Mouse (Mus musculus) stomach, embryonic 15.5 days (tissue): ENCODE measurements around the gene Padi3. TPM values are rescaled to one million over a fixed set of nuclear protein-coding genes. Genes with fewer than 3 reads are reported as not detected.

ENCODE experiments used
- ATAC-seq: fragments of 200-750 bp; cut with Nextera tagmentation; 2 replicates; pipeline ENCODE4 v1.8.0; 2017; ENCODE audit warnings: low read depth, moderate number of reproducible peaks, moderate TSS enrichment; ENCODE audit not compliant: insufficient read depth, low FRiP score
- H3K27ac ChIP-seq: fragments of 300-500 bp; sonication (generic); 2 replicates; pipeline ENCODE4 v1.5.1; 2015; ENCODE audit warnings: mild to moderate bottlenecking, inconsistent platforms
- H3K27me3 ChIP-seq: fragments of 300-500 bp; sonication (generic); replicated peaks from 2 replicates; pipeline ENCODE4 v1.6.1; 2015; ENCODE audit warnings: inconsistent platforms
- H3K36me3 ChIP-seq: fragments of 300-500 bp; sonication (generic); 2 replicates; pipeline ENCODE4 v1.6.1; 2015; ENCODE audit warnings: inconsistent platforms
- H3K4me1 ChIP-seq: fragments of 300-500 bp; sonication (generic); 2 replicates; pipeline ENCODE4 v1.6.1; 2015; ENCODE audit warnings: inconsistent platforms
- H3K4me2 ChIP-seq: fragments of 300-500 bp; sonication (generic); 2 replicates; pipeline ENCODE4 v1.6.1; 2015; ENCODE audit warnings: mild to moderate bottlenecking, inconsistent platforms
- H3K4me3 ChIP-seq: fragments of 300-500 bp; sonication (generic); replicated peaks from 2 replicates; pipeline ENCODE4 v1.5.1; 2015; ENCODE audit warnings: inconsistent platforms
- H3K9ac ChIP-seq: fragments of 300-500 bp; sonication (generic); 2 replicates; pipeline ENCODE4 v1.6.1; 2015; ENCODE audit warnings: inconsistent platforms
- H3K9me3 ChIP-seq: fragments of 300-500 bp; sonication (generic); 2 replicates; pipeline ENCODE4 v1.6.1; 2016; ENCODE audit warnings: inconsistent platforms
- WGBS: fragments of 180-500 bp; shearing (Covaris S2); methylation state at CpG from one replicate; pipeline ENCODE4 v1.1.7; 2015; 5-methylcytosine and 5-hydroxymethylcytosine counted together
- polyA plus RNA-seq: library from polyadenylated mRNA; unstranded; fragments of >200 nt; fragmentation: Nextera tagmentation; extraction: Ambion mirVana; gene quantifications from 2 replicates; pipeline ENCODE4 v1.2.1, GENCODE M21; 2015

The Padi3 gene
- polyA plus RNA-seq, 1 experiment from 2014 or later: 0.18 TPM

- H3K4me3 ChIP-seq: no peak overlapping the region
- 39% methylated on average over 4 of the region's 4 CpGs for WGBS
- H3K27me3 ChIP-seq: no peaks in the 10 kb centered on the region
- H3K4me1 ChIP-seq: 0 out of 2 replicates have a peak, but pooled peaks cover 4% of the 10 kb centered on the region
- ATAC-seq: no peak
- H3K27ac ChIP-seq: no peak overlapping the region
- no peak overlapping the region for H3K4me2 ChIP-seq
- H3K36me3 ChIP-seq: no peaks in the 10 kb centered on the region
- no peaks in the 10 kb centered on the region for H3K9me3 ChIP-seq
- H3K9ac ChIP-seq: no peak overlapping the region
Observed at GRCm38 (mm10) chr4:140743086-140743485, 67.4 kb downstream of the Padi3 start.

DNA sequence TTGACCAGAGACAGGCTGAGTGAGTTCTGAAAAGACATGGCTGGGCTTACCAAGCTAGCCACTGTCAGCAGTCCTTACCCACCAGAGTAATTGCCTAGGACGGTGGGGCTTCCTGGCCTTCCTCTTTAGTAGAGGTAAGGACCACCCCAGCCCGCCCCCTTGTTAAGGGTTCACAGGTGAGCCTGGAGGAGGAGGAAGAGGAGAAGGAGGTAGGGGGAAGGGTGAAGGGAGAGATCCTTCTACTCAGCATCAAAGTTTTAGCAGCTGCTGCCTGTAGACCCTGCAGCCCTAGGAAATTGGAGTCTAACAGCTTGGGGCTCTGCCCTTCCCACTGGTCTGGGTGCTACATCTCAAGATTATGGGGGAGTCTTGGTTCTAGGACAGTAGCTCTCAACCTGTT is 67.9 kb downstream of the Padi3 start, which contains the start of gene Padi6:
Gene Padi6 (minus strand): TSS at position 101 of the 400 bp plus-strand sequence.
- ATAC-seq: no peak
- WGBS: 58% methylated on average over 2 of the region's 2 CpGs

DNA sequence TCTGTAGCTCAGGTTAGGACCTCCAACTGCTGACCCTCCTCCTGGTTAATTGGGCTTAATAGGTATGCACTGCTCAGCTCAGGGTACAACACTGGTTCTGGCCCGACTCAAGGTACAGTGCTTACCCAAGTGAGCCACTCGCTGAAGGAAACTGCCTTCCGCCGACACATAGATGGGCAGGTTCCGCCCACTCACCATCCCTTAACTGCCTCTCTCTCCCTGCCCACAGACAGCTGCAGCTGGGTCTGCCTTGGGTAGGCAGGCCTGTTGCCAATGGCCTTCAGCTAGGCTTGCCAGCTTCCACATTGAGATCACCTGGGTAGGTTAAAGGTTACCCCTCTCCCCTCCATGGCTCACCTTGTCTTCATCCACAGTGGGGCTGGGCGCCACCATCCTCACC is 69.0 kb downstream of the Padi3 start:
- Histone ChIP-seq H3K4me2 (no peak overlapping the region), H3K9ac (no peak overlapping the region), H3K27me3 (no peaks in the 10 kb centered on the region), H3K4me3 (no peak overlapping the region), H3K4me1 (no peaks in the 10 kb centered on the region), H3K36me3 (no peaks in the 10 kb centered on the region), H3K27ac (no peak overlapping the region), H3K9me3 (no peaks in the 10 kb centered on the region)
- no peak for ATAC-seq
- 83% methylated on average over 6 of the region's 6 CpGs for WGBS

More for the DNA sequence above, 67.9 kb downstream of the Padi3 start, which contains the start of gene Padi6:
- H3K27ac ChIP-seq: no peak within 1 kb of the TSS
- no peak within 1 kb of the TSS for H3K4me3 ChIP-seq
- H3K36me3 ChIP-seq: no peaks in the 10 kb centered on the region
- H3K9ac ChIP-seq: no peak within 1 kb of the TSS
- H3K4me1 ChIP-seq: 0 out of 2 replicates have a peak, but pooled peaks cover under 1% of the 10 kb centered on the region
- H3K4me2 ChIP-seq: no peak within 1 kb of the TSS
- no peaks in the 10 kb centered on the region for H3K9me3 ChIP-seq
- H3K27me3 ChIP-seq: no peaks in the 10 kb centered on the region

DNA sequence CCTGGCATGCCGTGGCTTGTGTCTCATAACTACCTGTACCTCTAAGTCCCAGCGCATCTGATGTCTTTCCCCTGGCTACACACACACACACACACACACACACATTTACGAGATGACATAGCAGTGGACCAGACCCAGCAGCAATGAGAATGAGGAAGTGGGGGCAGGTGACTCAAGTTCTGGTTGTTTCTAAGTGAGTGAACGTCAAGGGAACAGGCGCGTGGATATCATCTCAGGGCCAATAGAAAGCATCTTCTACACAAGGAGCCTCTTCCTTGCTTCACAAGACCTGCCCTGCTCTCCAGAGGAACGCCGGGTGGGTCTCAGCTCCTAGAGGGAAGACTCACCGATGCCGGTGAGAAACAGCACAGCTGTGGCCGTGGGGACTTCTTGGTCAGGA is 69.8 kb downstream of the Padi3 start:
- Histone ChIP-seq H3K27me3 (no peaks in the 10 kb centered on the region), H3K4me1 (no peaks in the 10 kb centered on the region), H3K9ac (no peak overlapping the region), H3K4me3 (no peak overlapping the region), H3K27ac (no peak overlapping the region), H3K4me2 (no peak overlapping the region), H3K36me3 (no peaks in the 10 kb centered on the region), H3K9me3 (no peaks in the 10 kb centered on the region)
- ATAC-seq: no peak
- 83% methylated on average over 11 of the region's 11 CpGs for WGBS

Other genes with a start within 250 kb of the Padi3 start
- 15.2 and 15.9 TPM in 2 replicates for gene Arhgef10l, start 144.6 kb downstream of the Padi3 start, polyA plus RNA-seq
- 46.5 and 47.9 TPM in 2 replicates for gene Rcc2, start 110.1 kb downstream of the Padi3 start, polyA plus RNA-seq
- gene Padi6, start 68.0 kb downstream of the Padi3 start, polyA plus RNA-seq: 0.19 and 0.49 TPM in 2 replicates
- 1.7 and 2.8 TPM in 2 replicates for gene Padi4, start 36.4 kb downstream of the Padi3 start, polyA plus RNA-seq
- gene Padi1, start 35.1 kb upstream of the Padi3 start, polyA plus RNA-seq: 0.19 and 0.23 TPM in 2 replicates
- 2.7 and 3.0 TPM in 2 replicates for gene Padi2, start 95.7 kb upstream of the Padi3 start, polyA plus RNA-seq
- 419 and 423 TPM in 2 replicates for gene Sdhb, start 150.6 kb upstream of the Padi3 start, polyA plus RNA-seq
- gene Atp13a2, start 176.2 kb upstream of the Padi3 start, polyA plus RNA-seq: 42.7 and 45.9 TPM in 2 replicates
- 418 and 436 TPM in 2 replicates for gene Mfap2, start 199.8 kb upstream of the Padi3 start, polyA plus RNA-seq
- 4.2 and 5.9 TPM in 2 replicates for gene Crocc, start 249.9 kb upstream of the Padi3 start, polyA plus RNA-seq